Mouse (Mus musculus) ES-CJ7 (cell line): ENCODE measurements at regions not wholly inside any gene's neighbourhood (a gene's known extent, or its start where the extent isn't known, plus 50 kb on each side); places are given as distances from the start of the nearest gene placed in this dataset.
A peak's percentile ranks its signal among the peaks of the same experiment; 100 is the strongest.
"Not testable (repeated sequence)": the region's sequence is repeated elsewhere in the genome, so short reads cannot be mapped to it uniquely, and the experiment has no call there.

Experiments
- DNase-seq: peaks from one replicate; pipeline ENCODE4 v3.0.0; 2011; ENCODE audit warnings: low read depth, low spot score

- DNase-seq, result peak; percentile 47
Measured at GRCm38 (mm10) chr9:78769168-78769567, 153.8 kb downstream of the Cd109 start.

- no peak for DNase-seq
Measured at GRCm38 (mm10) chr9:78773936-78774335, 158.6 kb downstream of the Cd109 start.

- DNase-seq, result peak; percentile 74
Measured at GRCm38 (mm10) chr9:78775462-78775861, 160.1 kb downstream of the Cd109 start.

GRCm38 (mm10) chr9:78780595-78780994, 165.2 kb downstream of the Cd109 start:
- no peak for DNase-seq

GRCm38 (mm10) chr9:78782297-78782696, 167.0 kb downstream of the Cd109 start:
- DNase-seq, result no peak

- DNase-seq, result no peak
Measured at GRCm38 (mm10) chr9:78782860-78783259, 167.5 kb downstream of the Cd109 start.

- DNase-seq, result peak; percentile 55
Measured at GRCm38 (mm10) chr9:78787866-78788265, 172.5 kb downstream of the Cd109 start.

- DNase-seq, result no peak
Measured at GRCm38 (mm10) chr9:78789703-78790102, 174.4 kb downstream of the Cd109 start.

GRCm38 (mm10) chr9:78790155-78790554, 174.8 kb downstream of the Cd109 start:
- DNase-seq, result no peak

GRCm38 (mm10) chr9:78795801-78796200, 180.5 kb downstream of the Cd109 start:
- DNase-seq, result no peak

- no peak for DNase-seq
Measured at GRCm38 (mm10) chr9:78817221-78817620, 201.9 kb downstream of the Cd109 start.

- DNase-seq, result not testable (repeated sequence)
Measured at GRCm38 (mm10) chr9:78821554-78822212, 206.3 kb downstream of the Cd109 start.

GRCm38 (mm10) chr9:78844969-78845683, 229.8 kb downstream of the Cd109 start:
- DNase-seq, result no peak

GRCm38 (mm10) chr9:78846110-78846509, 230.8 kb downstream of the Cd109 start:
- no peak for DNase-seq

- no peak for DNase-seq
Measured at GRCm38 (mm10) chr9:78847890-78848563, 232.7 kb downstream of the Cd109 start.

GRCm38 (mm10) chr9:78848564-78848893, 233.2 kb downstream of the Cd109 start:
- DNase-seq, result not testable (repeated sequence)

GRCm38 (mm10) chr9:78856981-78857380, 241.6 kb downstream of the Cd109 start:
- DNase-seq, result no peak

- DNase-seq, result no peak
Measured at GRCm38 (mm10) chr9:78859956-78860355, 244.6 kb downstream of the Cd109 start.

- no peak for DNase-seq
Measured at GRCm38 (mm10) chr9:78872561-78872960, 257.2 kb downstream of the Cd109 start.

GRCm38 (mm10) chr9:78879955-78880642, 264.8 kb downstream of the Cd109 start:
- no peak for DNase-seq

- no peak for DNase-seq
Measured at GRCm38 (mm10) chr9:78880643-78881306, 265.4 kb downstream of the Cd109 start.
